Comparison of ENCODE assay signal across 9 mouse cellular contexts in the genomic region with DNA sequence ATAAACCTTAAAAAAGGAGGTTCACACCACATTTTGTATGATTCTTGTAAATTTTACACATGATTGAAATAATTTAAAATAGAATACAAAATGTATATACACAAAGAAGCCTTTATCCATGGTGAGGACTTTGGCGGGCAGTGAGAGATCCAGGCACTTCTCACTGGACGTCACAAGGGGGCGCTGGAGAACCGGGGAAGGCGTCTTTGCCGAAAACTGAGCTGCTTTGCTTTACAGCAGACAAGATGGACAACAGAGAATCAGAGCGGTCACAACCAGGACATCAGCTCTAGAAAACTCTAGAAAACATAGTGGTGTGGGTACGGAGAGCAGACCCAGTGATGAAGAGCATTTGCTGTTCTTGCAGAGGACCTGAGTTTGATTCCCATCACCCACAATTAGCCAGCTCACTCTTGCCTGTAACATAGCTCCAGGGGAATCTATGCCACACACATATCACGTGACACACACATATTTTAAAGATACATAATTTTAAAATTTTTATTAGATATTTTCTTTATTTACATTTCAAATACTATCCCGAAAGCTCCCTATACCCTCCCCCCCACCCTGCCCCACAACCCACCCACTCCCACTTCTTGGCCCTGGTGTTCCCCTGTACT. TPM values are rescaled to one million over a fixed set of nuclear protein-coding genes. Genes with fewer than 3 reads are reported as not detected.
DNase-seq lines count a peak whose midpoint lies in the region; ATAC-seq lines count a peak whose summit lies in the region.
"Had no signal": no experiment of that assay in that cellular context is flagged by ENCODE, and none has a peak within 500 bp of the region (broad histone marks: within the 10 kb centered on the region; RNA-seq: fewer than 3 reads in every experiment).

No protein-coding gene starts in this region.

- no peaks in the 10 kb centered on the region for H3K4me1 ChIP-seq in forebrain, embryonic 12.5 days

- H3K27me3 ChIP-seq in forebrain, embryonic 12.5 days, result no peaks in the 10 kb centered on the region

- H3K9me3 ChIP-seq in forebrain, embryonic 12.5 days, result no peaks in the 10 kb centered on the region
- H3K9me3 ChIP-seq: liver, embryonic 15.5 days had no signal

- no peaks in the 10 kb centered on the region for H3K36me3 ChIP-seq in forebrain, embryonic 12.5 days (replicated peaks)
- H3K36me3 ChIP-seq: liver, embryonic 15.5 days had no signal

- H3K27ac ChIP-seq in forebrain, embryonic 12.5 days, result no peak overlapping the region
- H3K27ac ChIP-seq: liver, embryonic 15.5 days had no signal

- DNase-seq in ES-CJ7 (ENCODE audit: low read depth, low spot score), result peak; percentile 82
- DNase-seq in c-Kit-positive CD71-positive TER-119-negative erythroid progenitor cells, embryonic 14.5 days (ENCODE audit: low read depth), result peak; percentile 72
- peak; percentile 50 for DNase-seq in layer of hippocampus, adult 9-10 months (ENCODE audit: low spot score)
- peak; percentile 84 for DNase-seq in lung, postnatal 36 days
- peak; percentile 70 for DNase-seq in right cerebral cortex, adult 18-20 months
- DNase-seq in urinary bladder, adult 2 months (ENCODE audit: low spot score), result peak; percentile 80

- H3K4me2 ChIP-seq in forebrain, embryonic 12.5 days, result no peak overlapping the region; the same call in 1 of the 2 replicates
- H3K4me2 ChIP-seq: liver, embryonic 15.5 days had no signal

- 22% methylated on average over 10 of the region's 10 CpGs for WGBS in forebrain, embryonic 12.5 days

- H3K9ac ChIP-seq in forebrain, embryonic 12.5 days, result no peak overlapping the region
- H3K9ac ChIP-seq: liver, embryonic 15.5 days had no signal

- peak; percentile 36 for ATAC-seq in forebrain, embryonic 12.5 days (ENCODE audit: low FRiP score)
- peak; percentile 62 to 83 for ATAC-seq in hematopoietic stem cell, adult 5-6 weeks (replicated peaks in 1 of 2; ENCODE audit: insufficient read depth in 1 of 2, low FRiP score in 2 of 2, low TSS enrichment in 1 of 2, low read depth in 1 of 2, poor library complexity in 2 of 2, severe bottlenecking in 2 of 2)

- no peak overlapping the region for H3K4me3 ChIP-seq in forebrain, embryonic 12.5 days (replicated peaks)
- H3K4me3 ChIP-seq: liver, embryonic 15.5 days had no signal

RNA-seq across cellular contexts. Expression of a gene that starts 6.0 kb away (rescaled TPM):
- polyA plus RNA-seq in forebrain, embryonic 12.5 days (2016; fragmentation: Nextera tagmentation; extraction: Ambion mirVana), result 0.67 and 1.1 TPM in 2 replicates
- 0.25 and 0.38 TPM in 2 replicates for total RNA-seq in hematopoietic stem cell, adult 5-6 weeks (2017)
- polyA plus RNA-seq in urinary bladder, adult 2 months (2012; rRNA removed), result 1.1 and 1.7 TPM in 2 replicates

RNA-seq across cellular contexts. Expression of a gene that starts 16.1 kb away (rescaled TPM):
- 12.6 and 15.1 TPM in 2 replicates for polyA plus RNA-seq in forebrain, embryonic 12.5 days (2016; fragmentation: Nextera tagmentation; extraction: Ambion mirVana)
- 7.8 and 12.1 TPM in 2 replicates for total RNA-seq in hematopoietic stem cell, adult 5-6 weeks (2017)
- 21.4 and 23.7 TPM in 2 replicates for polyA plus RNA-seq in urinary bladder, adult 2 months (2012; rRNA removed)

RNA-seq across cellular contexts. Expression of a gene that starts 27.6 kb away (rescaled TPM):
- 83.8 and 93.1 TPM in 2 replicates for polyA plus RNA-seq in forebrain, embryonic 12.5 days (2016; fragmentation: Nextera tagmentation; extraction: Ambion mirVana)
- total RNA-seq in hematopoietic stem cell, adult 5-6 weeks (2017), result 97.0 and 115 TPM in 2 replicates
- polyA plus RNA-seq in urinary bladder, adult 2 months (2012; rRNA removed), result 209 and 247 TPM in 2 replicates

RNA-seq across cellular contexts. Expression of a gene that starts 48.0 kb away (rescaled TPM):
- polyA plus RNA-seq in forebrain, embryonic 12.5 days (2016; fragmentation: Nextera tagmentation; extraction: Ambion mirVana), result not detected in 2 replicates
- total RNA-seq in hematopoietic stem cell, adult 5-6 weeks (2017), result not detected in 2 replicates
- 0.49 and 1.3 TPM in 2 replicates for polyA plus RNA-seq in urinary bladder, adult 2 months (2012; rRNA removed)
